Mouse (Mus musculus): ENCODE measurements around the gene Itprid1. TPM values are rescaled to one million over a fixed set of nuclear protein-coding genes. Genes with fewer than 3 reads are reported as not detected.

Itprid1 gene
- polyA plus RNA-seq, 1 experiment from 2014 or later, result not detected

- 91% methylated on average over 5 of the region's 5 CpGs for WGBS
- Histone ChIP-seq H3K4me3 (no peak overlapping the region), H3K27me3 (ENCODE audit: insufficient read depth, poor library complexity, severe bottlenecking) (no peaks in the 10 kb centered on the region), H3K9me3 (no peaks in the 10 kb centered on the region), H3K27ac (no peak overlapping the region), H3K36me3 (no peaks in the 10 kb centered on the region), H3K4me1 (0 out of 2 replicates have a peak, but pooled peaks cover 4% of the 10 kb centered on the region)
- DNase-seq (ENCODE audit: low spot score), result no peak
These were observed 191.3 kb downstream of the Itprid1 start for GRCm38 (mm10) chr6:56027966-56028365.

Other genes starting within 250 kb of the Itprid1 start
- not detected in 2 replicates for gene Neurod6, start 155.6 kb upstream of the Itprid1 start, polyA plus RNA-seq (2016; fragmentation: Nextera tagmentation; extraction: Ambion mirVana)
- gene Ppp1r17, start 180.6 kb downstream of the Itprid1 start, polyA plus RNA-seq (2016; fragmentation: Nextera tagmentation; extraction: Ambion mirVana), result 17.6 and 25.4 TPM in 2 replicates